Mouse (Mus musculus) layer of hippocampus, adult 2 months (tissue): ENCODE data around the gene Grap2. TPM values are rescaled to one million over a fixed set of nuclear protein-coding genes. Genes with fewer than 3 reads are reported as not detected.

Experiments
- DNase-seq, 2 experiments: peaks; one replicate each; pipeline ENCODE4 v3.0.0; 2022; ENCODE audit warnings: low spot score in 2 of 2
- H3K27ac ChIP-seq: fragments of 200-600 bp; 2 replicates; pipeline ENCODE4 v1.8.1; 2022
- H3K4me3 ChIP-seq: fragments of 200-600 bp; 2 replicates; pipeline ENCODE4 v1.8.1; 2022; ENCODE audit warnings: mild to moderate bottlenecking
- CTCF ChIP-seq: fragments of 200-600 bp; conservative IDR thresholded peaks from 2 replicates; pipeline ENCODE4 v1.8.1; 2022; ENCODE audit warnings: antibody characterized with exemption, mild to moderate bottlenecking, moderate library complexity
- total RNA-seq, 2 experiments: library from RNA; stranded (reverse); gene quantifications; 2 replicates each; pipeline ENCODE4 v1.2.3; 2021

The Grap2 gene
- total RNA-seq, 2 experiments from 2014 or later, result 0.22 to 0.28 TPM

DNA sequence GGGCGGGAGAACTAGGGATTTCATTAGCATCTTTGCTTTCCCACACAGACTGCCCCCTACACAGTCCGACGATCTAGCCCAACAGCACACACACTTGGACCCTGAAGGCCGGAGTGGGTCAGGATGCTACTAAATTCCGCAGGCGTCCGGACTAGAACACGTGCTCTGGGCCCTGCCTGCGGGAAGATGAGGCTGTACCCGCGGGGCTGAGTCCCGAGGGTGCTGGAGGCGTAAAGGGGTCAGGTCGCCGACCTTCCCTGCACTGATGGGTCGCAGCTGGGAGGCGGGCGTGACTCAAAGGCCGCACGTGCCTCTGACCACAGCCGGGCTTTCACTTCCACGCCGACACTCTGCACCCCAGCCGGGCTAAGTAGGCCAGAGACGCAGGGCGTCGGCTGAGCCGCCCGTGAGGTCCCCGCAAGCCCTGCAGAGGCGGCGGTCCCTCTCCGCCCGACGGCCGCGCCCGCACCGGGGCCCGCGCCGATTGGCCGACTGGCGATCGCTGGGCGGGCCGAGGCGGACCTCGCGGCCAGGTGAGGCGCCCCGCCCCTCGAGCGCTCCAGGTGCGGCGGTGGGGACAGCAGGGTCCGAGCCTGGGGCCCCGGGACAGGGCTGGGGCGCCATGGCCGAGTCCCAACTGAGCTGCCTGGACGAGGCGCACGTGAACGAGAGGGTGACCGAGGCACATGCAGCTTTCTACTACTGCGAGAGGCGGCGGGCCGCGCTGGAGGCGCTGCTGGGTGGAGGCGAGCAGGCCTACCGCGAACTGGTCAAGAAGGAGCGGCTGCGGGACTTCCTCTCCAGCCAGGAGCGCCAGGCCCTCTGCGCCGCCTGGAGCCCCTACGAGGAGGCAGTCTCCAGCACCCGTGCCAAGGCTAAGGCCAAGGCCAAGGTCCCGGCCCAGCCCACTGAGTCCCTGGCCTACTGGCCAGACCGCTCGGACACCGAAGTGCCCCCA is 99.2 kb downstream of the Grap2 start, which contains the start of gene Fam83f:
Gene Fam83f (plus strand): TSS at position 553 of the 958 bp plus-strand sequence.
- Histone ChIP-seq H3K27ac (no peak within 1 kb of the TSS; the same call in 1 of the 2 replicates), H3K4me3 (no peak within 1 kb of the TSS)
- no peak for TF ChIP-seq CTCF
- DNase-seq, result no peak

- no peak overlapping the region for H3K27ac ChIP-seq
- no peak for DNase-seq
- TF ChIP-seq CTCF, result no peak
- no peak overlapping the region for H3K4me3 ChIP-seq
These were observed 100.4 kb downstream of the Grap2 start for GRCm38 (mm10) chr15:80672810-80673209.

DNA sequence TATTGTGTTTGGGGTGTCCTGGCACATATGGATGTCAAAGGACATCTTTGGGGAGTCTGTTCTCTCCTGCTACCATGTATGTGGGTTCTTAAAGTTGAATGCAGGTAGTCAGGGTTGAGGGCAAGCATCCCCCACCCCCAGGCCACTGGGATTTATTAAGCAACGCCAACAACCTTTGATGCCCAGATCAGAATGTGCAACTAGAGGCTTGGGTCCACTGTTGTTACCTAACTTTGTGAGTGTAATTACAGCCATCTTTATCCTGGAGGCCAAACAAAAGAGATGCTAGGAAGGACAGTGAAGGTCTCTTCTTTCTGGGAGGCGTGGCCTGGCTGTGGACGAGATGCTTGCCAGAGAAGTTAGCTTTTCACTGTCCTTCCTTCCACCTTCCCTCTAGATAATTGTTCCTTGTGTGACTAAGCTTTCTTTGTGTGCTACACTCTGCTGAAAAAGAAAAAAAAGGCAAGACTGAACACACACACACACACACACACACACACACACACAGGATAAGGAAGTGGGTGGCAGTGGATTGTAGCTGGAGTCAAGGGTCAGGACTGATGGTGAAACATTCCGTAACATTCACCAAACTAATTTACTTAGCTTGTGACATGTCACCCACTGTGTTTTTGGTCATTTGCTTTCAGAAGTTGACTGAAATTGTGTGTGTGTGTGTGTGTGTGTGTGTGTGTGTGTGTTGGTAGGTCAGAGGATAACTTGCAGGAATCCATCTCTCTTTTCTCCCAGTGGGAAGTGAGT is 101.1 kb downstream of the Grap2 start:
- Histone ChIP-seq H3K4me3 (no peak overlapping the region), H3K27ac (no peak overlapping the region)
- DNase-seq, result no peak
- TF ChIP-seq CTCF, result no peak

DNA sequence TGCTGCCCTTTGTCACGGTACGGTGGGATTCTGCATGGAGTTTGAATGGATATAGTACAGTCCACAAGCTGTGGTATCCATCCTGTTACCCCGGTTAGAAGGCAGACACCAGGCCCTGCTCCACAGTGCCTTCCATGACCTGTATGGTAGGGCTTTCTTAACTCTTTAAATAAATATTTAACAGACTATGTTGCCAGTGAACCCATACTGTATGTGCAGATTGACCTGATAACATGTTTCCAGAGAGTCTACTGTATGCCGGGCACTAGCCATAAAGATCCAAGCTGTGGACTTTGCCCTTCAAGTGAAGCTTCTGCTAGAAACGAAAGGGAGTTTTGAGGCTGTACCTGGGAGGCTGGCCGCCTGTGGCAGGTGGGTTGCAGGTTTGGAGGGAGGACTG is 102.3 kb downstream of the Grap2 start:
- no peak for TF ChIP-seq CTCF
- Histone ChIP-seq H3K4me3 (no peak overlapping the region), H3K27ac (no peak overlapping the region)
- DNase-seq, result no peak

DNA sequence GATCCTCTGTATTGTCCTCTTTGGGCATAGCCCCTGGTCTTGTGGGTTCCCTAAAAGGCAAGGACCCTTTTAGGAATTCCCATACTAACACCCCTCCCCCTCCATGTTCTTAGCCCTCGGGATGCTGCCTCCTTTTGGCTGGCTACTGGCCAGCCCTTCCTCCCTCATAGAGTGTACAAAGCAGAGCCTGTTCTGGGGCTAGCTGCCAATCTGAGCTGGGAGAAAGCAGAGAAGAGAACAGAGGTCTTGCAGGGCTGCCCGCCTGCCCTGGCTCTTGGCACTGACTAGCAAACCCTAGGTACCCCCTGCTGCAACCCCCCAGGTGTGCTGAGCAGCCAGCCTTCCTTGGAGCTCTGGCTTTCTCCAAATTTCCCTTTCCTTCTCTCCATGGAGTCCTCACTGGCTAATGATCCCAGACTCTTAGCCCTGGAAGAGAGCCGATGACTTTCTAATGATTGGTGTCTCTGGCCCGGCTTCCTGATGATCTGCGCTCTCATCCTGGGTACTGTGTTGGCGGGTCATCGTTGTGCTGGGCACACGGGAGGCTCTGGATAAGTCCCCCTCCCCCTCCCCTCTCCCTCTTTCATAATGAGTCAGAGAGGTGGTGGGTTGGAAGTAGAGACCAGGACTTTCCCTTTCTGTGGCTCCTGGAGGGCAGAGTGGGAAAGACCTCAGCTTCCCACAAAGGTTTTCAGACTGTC is 107.3 kb downstream of the Grap2 start:
- H3K27ac ChIP-seq, result peak overlapping the region; percentile 21; the same call in 1 of the 2 replicates
- TF ChIP-seq CTCF, result no peak
- peak; percentile 48 to 56 for DNase-seq
- no peak overlapping the region for H3K4me3 ChIP-seq

- H3K27ac ChIP-seq, result peak overlapping the region; percentile 21
- no peak for DNase-seq
- TF ChIP-seq CTCF, result no peak
- H3K4me3 ChIP-seq, result no peak overlapping the region
These were observed 108.1 kb downstream of the Grap2 start for GRCm38 (mm10) chr15:80680347-80681030.

GRCm38 (mm10) chr15:80681466-80681881 is 109.1 kb downstream of the Grap2 start:
- Histone ChIP-seq H3K4me3 (no peak overlapping the region), H3K27ac (no peak overlapping the region)
- DNase-seq, result no peak
- TF ChIP-seq CTCF, result no peak

DNA sequence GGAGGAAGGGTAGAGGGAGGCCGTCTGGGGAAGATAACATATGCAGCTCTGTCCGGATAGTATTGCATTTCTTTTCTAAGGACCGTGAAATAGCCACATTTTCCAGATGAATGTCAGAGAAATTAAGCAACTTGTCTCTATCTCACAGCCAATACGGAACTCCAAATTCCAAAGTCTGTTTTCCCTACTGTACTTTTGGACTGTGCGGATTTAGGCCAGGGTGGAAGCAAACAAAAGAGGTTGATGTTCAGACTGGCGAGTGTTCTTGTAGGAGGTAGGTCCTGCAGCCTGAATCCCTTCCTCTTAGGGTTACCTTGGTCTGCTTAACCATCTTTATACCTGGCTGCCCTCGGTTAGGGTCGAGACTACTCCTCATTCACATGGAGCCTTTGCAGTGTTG is 109.9 kb downstream of the Grap2 start:
- no peak overlapping the region for H3K27ac ChIP-seq
- no peak for TF ChIP-seq CTCF
- no peak for DNase-seq
- H3K4me3 ChIP-seq, result no peak overlapping the region

- Histone ChIP-seq H3K4me3 (no peak overlapping the region), H3K27ac (no peak overlapping the region)
- no peak for TF ChIP-seq CTCF
- no peak for DNase-seq
These were observed 110.8 kb downstream of the Grap2 start for GRCm38 (mm10) chr15:80683151-80683550.

DNA sequence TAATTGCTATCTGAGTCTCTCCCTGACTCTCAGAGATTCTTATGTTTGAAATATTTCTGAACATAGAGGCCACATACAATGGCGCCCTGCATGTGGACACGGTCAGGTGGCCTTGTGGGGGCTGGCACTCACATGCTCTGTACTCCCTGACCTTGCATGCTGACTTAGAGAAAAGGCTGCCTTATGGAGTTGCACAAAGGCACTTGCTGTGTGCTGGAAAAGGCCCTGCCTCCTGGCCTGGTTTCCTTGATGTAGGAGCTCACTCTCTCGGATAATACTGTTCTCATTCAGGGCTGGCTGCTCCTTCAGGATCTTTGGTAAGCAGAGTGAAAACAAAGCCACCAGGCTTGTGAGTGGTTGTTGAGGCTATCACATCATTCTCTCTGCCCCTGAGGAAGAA is 111.6 kb downstream of the Grap2 start:
- peak overlapping the region; percentile 3; the same call in 1 of the 2 replicates for H3K27ac ChIP-seq
- no peak for DNase-seq
- no peak for TF ChIP-seq CTCF
- H3K4me3 ChIP-seq, result no peak overlapping the region

DNA sequence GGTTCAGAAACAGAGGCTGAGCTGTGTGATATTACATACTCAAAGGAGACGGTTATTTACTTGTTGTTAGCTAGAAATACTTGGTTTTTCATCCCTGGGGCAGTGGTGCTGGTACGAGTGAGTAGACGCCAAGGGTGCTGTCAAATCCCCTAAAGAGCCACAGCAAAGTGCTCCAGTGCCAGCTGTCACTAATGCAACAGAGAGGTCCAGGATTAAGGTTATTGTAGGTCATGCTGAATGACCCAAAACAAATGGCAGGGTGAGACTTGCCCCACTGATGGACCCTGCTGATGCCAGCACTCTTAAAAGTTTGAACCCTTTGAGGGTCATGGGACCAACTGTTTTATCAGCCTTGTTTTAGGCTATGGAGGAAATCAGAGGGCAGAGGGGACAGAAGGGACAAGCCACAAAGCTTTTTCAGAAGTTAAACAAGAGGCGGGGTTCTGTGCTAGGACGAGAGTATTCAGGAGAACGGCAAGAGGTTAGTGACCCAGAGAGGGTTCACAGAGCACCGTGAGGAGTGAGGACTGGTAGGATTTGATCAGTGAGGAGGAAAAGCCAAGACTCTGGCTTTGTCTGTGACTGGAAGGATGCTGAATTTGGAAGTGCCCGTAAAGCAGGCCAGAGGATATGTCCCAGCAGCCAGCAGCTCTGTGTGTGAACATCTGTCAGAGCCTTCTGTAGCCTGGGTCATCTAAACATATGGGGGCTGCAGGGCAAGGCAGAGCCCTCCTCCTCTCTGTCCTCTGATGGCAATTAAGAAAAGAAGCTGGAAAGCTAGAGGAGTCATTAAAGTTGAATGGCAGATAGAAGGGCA is 112.6 kb downstream of the Grap2 start:
- H3K4me3 ChIP-seq, result no peak overlapping the region
- no peak overlapping the region for H3K27ac ChIP-seq
- TF ChIP-seq CTCF, result no peak
- DNase-seq, result no peak

- Histone ChIP-seq H3K27ac (no peak overlapping the region), H3K4me3 (no peak overlapping the region)
- no peak for DNase-seq
- TF ChIP-seq CTCF, result no peak
These were observed 113.2 kb downstream of the Grap2 start for GRCm38 (mm10) chr15:80685603-80685895.
